Mouse (Mus musculus): ENCODE data around the gene Sun2.
A peak's percentile ranks its signal among the peaks of the same experiment; 100 is the strongest.

The Sun2 gene

DNA sequence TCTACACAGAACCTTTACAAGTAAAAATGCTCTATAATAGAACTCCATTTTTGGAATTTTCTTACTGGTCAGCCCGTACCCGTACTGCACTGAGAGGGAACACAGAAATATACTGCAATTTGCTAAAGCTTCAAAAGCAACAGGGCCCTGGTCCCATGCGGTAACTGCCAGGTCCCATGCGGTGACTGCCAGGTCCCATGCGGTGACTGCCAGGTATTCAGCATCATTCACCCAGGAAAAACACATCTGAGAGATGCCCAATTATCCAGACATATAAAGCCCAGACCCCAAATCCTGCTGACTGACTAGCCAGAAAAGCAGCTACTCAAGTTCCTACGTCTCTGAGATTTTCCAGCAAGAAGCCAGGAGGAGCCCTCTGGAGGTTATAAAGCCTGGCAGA is 57.7 kb downstream of the Sun2 start:
- DNase-seq: no peak

- DNase-seq: peak; percentile 90
These were observed 58.5 kb downstream of the Sun2 start for GRCm38 (mm10) chr15:79683707-79684465.

DNA sequence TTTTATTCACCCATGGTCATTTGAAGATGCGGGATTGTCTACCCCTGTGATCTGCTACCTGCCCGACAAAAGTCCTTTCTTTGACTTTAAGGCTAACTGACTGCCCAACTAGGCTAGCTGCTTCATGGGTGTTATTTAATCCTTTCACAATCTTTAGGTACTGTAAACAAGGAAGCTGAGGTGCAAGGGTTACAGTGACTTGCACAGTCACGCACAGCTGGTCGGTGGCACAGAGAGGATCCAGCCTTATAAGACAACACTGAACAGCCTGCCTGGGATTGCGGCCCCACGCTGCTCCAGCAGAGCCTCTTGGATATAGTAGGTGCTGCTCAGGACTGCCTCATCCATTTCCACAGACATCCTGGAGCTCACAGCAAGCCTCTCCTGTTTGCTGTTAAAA is 59.2 kb downstream of the Sun2 start:
- no peak for DNase-seq

DNA sequence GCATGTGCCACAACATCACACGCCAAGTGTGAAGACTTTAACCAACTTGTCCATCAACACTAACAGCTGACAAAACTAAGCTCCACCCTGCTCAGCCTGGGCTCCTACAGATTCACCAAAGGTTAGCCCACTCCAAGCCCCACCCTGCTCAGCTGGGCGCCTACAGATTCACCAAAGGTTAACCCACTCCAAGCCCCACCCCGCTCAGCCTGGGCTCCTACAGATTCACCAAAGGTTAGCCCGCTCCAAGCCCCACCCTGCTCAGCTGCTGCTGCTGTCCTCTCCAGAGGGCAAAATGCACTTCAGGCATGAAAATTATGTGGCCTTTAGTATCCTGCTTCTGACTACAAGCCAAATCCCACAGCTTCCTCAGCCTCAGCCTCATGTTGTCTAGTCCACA is 60.4 kb downstream of the Sun2 start:
- DNase-seq: no peak

DNA sequence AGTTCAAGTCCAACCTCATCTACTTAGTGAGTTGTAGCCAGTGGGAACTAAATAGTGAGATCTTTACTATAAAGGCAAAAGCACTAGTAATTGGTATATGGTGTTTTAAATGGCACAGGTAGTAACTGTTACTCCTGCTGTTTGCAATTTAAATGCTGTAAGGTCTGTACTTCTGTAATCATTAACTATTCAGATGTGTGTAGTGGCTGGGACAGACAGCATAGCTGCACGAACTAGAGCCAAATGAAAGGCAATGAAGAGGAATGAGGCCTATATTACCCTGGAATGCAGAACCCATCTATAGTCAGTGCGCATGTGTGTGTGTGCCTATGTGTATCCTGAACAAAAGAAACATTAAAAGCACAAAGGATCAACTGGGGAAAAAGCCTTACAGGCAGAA is 64.4 kb downstream of the Sun2 start:
- no peak for DNase-seq

Measured in heart, adult 11 months (tissue).